Mouse (Mus musculus) lung, postnatal 0 days (tissue): ENCODE results near the gene Lrrc4c. TPM values are rescaled to one million over a fixed set of nuclear protein-coding genes. Genes with fewer than 3 reads are reported as not detected.
A peak's percentile ranks its signal among the peaks of the same experiment; 100 is the strongest.

Source experiments
- ATAC-seq: fragments of 200-750 bp; cut with Nextera tagmentation; 2 replicates; pipeline ENCODE4 v1.8.0; 2017; ENCODE audit warnings: moderate library complexity
- DNase-seq: peaks from one replicate; pipeline ENCODE4 v3.0.0-alpha.2; 2016; ENCODE audit warnings: low spot score
- H3K27ac ChIP-seq: fragments of 300-500 bp; sonication (generic); 2 replicates; pipeline ENCODE4 v1.5.1; 2014; ENCODE audit warnings: antibody characterized with exemption, mild to moderate bottlenecking, low read length, mixed read lengths
- H3K27me3 ChIP-seq: fragments of 300-500 bp; sonication (generic); replicated peaks from 2 replicates; pipeline ENCODE4 v1.6.1; 2014; ENCODE audit warnings: low read length, mixed read lengths; ENCODE audit not compliant: insufficient read depth
- H3K36me3 ChIP-seq: fragments of 300-500 bp; sonication (generic); 2 replicates; pipeline ENCODE4 v1.6.1; 2014; ENCODE audit warnings: low read length, mixed read lengths; ENCODE audit not compliant: insufficient read depth
- H3K4me1 ChIP-seq: fragments of 300-500 bp; sonication (generic); 2 replicates; pipeline ENCODE4 v1.6.1; 2014; ENCODE audit warnings: antibody characterized with exemption, low read depth, low read length, mixed read lengths; ENCODE audit not compliant: insufficient read depth
- H3K4me2 ChIP-seq: fragments of 300-500 bp; sonication (generic); replicated peaks from 2 replicates; pipeline ENCODE4 v1.6.1; 2014; ENCODE audit warnings: low read depth, mild to moderate bottlenecking, low read length, moderate library complexity, mixed read lengths
- H3K4me3 ChIP-seq: fragments of 300-500 bp; sonication (generic); 2 replicates; pipeline ENCODE4 v1.5.1; 2014; ENCODE audit warnings: low read depth, low read length
- H3K9ac ChIP-seq: fragments of 300-500 bp; sonication (generic); replicated peaks from 2 replicates; pipeline ENCODE4 v1.6.1; 2014; ENCODE audit warnings: low read depth, mild to moderate bottlenecking
- H3K9me3 ChIP-seq: fragments of 300-500 bp; sonication (generic); 2 replicates; pipeline ENCODE4 v1.6.1; 2016; ENCODE audit warnings: low read length, mixed read lengths
- CTCF ChIP-seq: IDR thresholded peaks from 2 replicates; pipeline ENCODE4 v1.5.1; 2016; ENCODE audit warnings: antibody characterized with exemption, mild to moderate bottlenecking
- EP300 ChIP-seq: IDR thresholded peaks from 2 replicates; pipeline ENCODE4 v1.6.1; 2016; ENCODE audit warnings: antibody characterized with exemption, mild to moderate bottlenecking, control low read depth
- whole genome bisulfite sequencing: fragments of 180-500 bp; shearing (Covaris S2); extraction: QIAGEN DNeasy Blood & Tissue Kit; methylation state at CpG from one replicate; pipeline ENCODE4 v1.1.7; 2014; 5-methylcytosine and 5-hydroxymethylcytosine counted together
- polyA plus RNA-seq: library from polyadenylated mRNA; unstranded; fragments of >200 nt; fragmentation: Nextera tagmentation; extraction: Ambion mirVana; gene quantifications from 2 replicates; pipeline ENCODE4 v1.2.1, GENCODE M21; 2015

Lrrc4c gene
- polyA plus RNA-seq, 1 experiment from 2014 or later = 0.81 TPM

- ATAC-seq (no peak), DNase-seq (no peak)
- TF ChIP-seq EP300 (no peak), CTCF (no peak)
- Histone ChIP-seq H3K9ac (no peak overlapping the region), H3K9me3 (no peaks in the 10 kb centered on the region), H3K36me3 (no peaks in the 10 kb centered on the region), H3K4me3 (no peak overlapping the region), H3K4me1 (no peaks in the 10 kb centered on the region), H3K27ac (no peak overlapping the region), H3K27me3 (no peaks in the 10 kb centered on the region), H3K4me2 (no peak overlapping the region)
- WGBS = 89% methylated on average over 4 of the region's 4 CpGs
Measured at GRCm38 (mm10) chr2:97478925-97479298, 1160.9 kb downstream of the Lrrc4c start.

- Histone ChIP-seq H3K4me3 (no peak overlapping the region), H3K27me3 (no peaks in the 10 kb centered on the region), H3K4me1 (no peaks in the 10 kb centered on the region), H3K4me2 (no peak overlapping the region), H3K9ac (no peak overlapping the region), H3K36me3 (no peaks in the 10 kb centered on the region), H3K27ac (no peak overlapping the region), H3K9me3 (no peaks in the 10 kb centered on the region)
- DNase-seq (no peak), ATAC-seq (no peak)
- 67% methylated on average over 1 of the region's 1 CpGs for WGBS
- TF ChIP-seq CTCF = no peak
Measured at GRCm38 (mm10) chr2:97484990-97485389, 1167.0 kb downstream of the Lrrc4c start.

GRCm38 (mm10) chr2:97485609-97486008 is 1167.6 kb downstream of the Lrrc4c start:
- peak; percentile 14 for DNase-seq
- no peak for TF ChIP-seq EP300
- 51% methylated on average over 2 of the region's 2 CpGs for WGBS

GRCm38 (mm10) chr2:97487567-97487966 is 1169.6 kb downstream of the Lrrc4c start:
- no peaks in the 10 kb centered on the region for H3K36me3 ChIP-seq
- H3K4me3 ChIP-seq = no peak overlapping the region
- no peaks in the 10 kb centered on the region for H3K9me3 ChIP-seq
- no peak overlapping the region for H3K4me2 ChIP-seq
- no peak for TF ChIP-seq EP300
- ATAC-seq (no peak), DNase-seq (no peak)
- H3K27me3 ChIP-seq = no peaks in the 10 kb centered on the region
- no peak overlapping the region for H3K27ac ChIP-seq
- WGBS = 66% methylated on average over 5 of the region's 5 CpGs
- H3K9ac ChIP-seq = no peak overlapping the region
- no peaks in the 10 kb centered on the region for H3K4me1 ChIP-seq

More at GRCm38 (mm10) chr2:97485609-97486008, 1167.6 kb downstream of the Lrrc4c start:
- H3K9ac ChIP-seq = no peak overlapping the region
- H3K4me3 ChIP-seq = no peak overlapping the region
- no peak overlapping the region for H3K27ac ChIP-seq
- no peaks in the 10 kb centered on the region for H3K36me3 ChIP-seq
- no peaks in the 10 kb centered on the region for H3K27me3 ChIP-seq
- no peaks in the 10 kb centered on the region for H3K4me1 ChIP-seq
- ATAC-seq = no peak
- H3K4me2 ChIP-seq = no peak overlapping the region
- no peaks in the 10 kb centered on the region for H3K9me3 ChIP-seq

- DNase-seq = no peak
- no peak overlapping the region for H3K27ac ChIP-seq
- H3K27me3 ChIP-seq = no peaks in the 10 kb centered on the region
- no peak overlapping the region for H3K4me3 ChIP-seq
- no peak overlapping the region for H3K9ac ChIP-seq
- no peaks in the 10 kb centered on the region for H3K36me3 ChIP-seq
- H3K4me2 ChIP-seq = no peak overlapping the region
- TF ChIP-seq CTCF (no peak), EP300 (no peak)
- no peaks in the 10 kb centered on the region for H3K4me1 ChIP-seq
- no peak for ATAC-seq
- H3K9me3 ChIP-seq = no peaks in the 10 kb centered on the region
Measured at GRCm38 (mm10) chr2:97497069-97497468, 1179.1 kb downstream of the Lrrc4c start.

- ATAC-seq (no peak), DNase-seq (no peak)
- H3K9me3 ChIP-seq = no peaks in the 10 kb centered on the region
- no peaks in the 10 kb centered on the region for H3K4me1 ChIP-seq
- no peaks in the 10 kb centered on the region for H3K27me3 ChIP-seq
- no peak overlapping the region for H3K4me2 ChIP-seq
- H3K36me3 ChIP-seq = no peaks in the 10 kb centered on the region
- H3K4me3 ChIP-seq = no peak overlapping the region
- WGBS = 79% methylated on average over 1 of the region's 1 CpGs
- no peak overlapping the region for H3K27ac ChIP-seq
- TF ChIP-seq CTCF (no peak), EP300 (no peak)
- H3K9ac ChIP-seq = no peak overlapping the region
Measured at GRCm38 (mm10) chr2:97502501-97502900, 1184.5 kb downstream of the Lrrc4c start.

- WGBS = 54% methylated on average over 5 of the region's 5 CpGs
- Histone ChIP-seq H3K4me1 (no peaks in the 10 kb centered on the region), H3K4me2 (no peak overlapping the region), H3K27ac (no peak overlapping the region), H3K27me3 (no peaks in the 10 kb centered on the region), H3K9me3 (no peaks in the 10 kb centered on the region), H3K9ac (no peak overlapping the region), H3K36me3 (no peaks in the 10 kb centered on the region), H3K4me3 (no peak overlapping the region)
- ATAC-seq = no peak
- no peak for DNase-seq
- TF ChIP-seq EP300 (no peak), CTCF (no peak)
Measured at GRCm38 (mm10) chr2:97504902-97505301, 1186.9 kb downstream of the Lrrc4c start.
